Mouse (Mus musculus) ES-E14 (cell line): ENCODE results near the gene Eppin.

ENCODE experiments used
- CHD2 ChIP-seq: IDR thresholded peaks from 2 replicates; pipeline ENCODE4 v1.6.1; 2014; ENCODE audit warnings: mild to moderate bottlenecking, low read depth, low read length, inconsistent platforms
- HCFC1 ChIP-seq: IDR thresholded peaks from 2 replicates; pipeline ENCODE4 v1.6.1; 2012; ENCODE audit warnings: low read length, inconsistent platforms, borderline replicate concordance; ENCODE audit not compliant: insufficient read depth

DNA sequence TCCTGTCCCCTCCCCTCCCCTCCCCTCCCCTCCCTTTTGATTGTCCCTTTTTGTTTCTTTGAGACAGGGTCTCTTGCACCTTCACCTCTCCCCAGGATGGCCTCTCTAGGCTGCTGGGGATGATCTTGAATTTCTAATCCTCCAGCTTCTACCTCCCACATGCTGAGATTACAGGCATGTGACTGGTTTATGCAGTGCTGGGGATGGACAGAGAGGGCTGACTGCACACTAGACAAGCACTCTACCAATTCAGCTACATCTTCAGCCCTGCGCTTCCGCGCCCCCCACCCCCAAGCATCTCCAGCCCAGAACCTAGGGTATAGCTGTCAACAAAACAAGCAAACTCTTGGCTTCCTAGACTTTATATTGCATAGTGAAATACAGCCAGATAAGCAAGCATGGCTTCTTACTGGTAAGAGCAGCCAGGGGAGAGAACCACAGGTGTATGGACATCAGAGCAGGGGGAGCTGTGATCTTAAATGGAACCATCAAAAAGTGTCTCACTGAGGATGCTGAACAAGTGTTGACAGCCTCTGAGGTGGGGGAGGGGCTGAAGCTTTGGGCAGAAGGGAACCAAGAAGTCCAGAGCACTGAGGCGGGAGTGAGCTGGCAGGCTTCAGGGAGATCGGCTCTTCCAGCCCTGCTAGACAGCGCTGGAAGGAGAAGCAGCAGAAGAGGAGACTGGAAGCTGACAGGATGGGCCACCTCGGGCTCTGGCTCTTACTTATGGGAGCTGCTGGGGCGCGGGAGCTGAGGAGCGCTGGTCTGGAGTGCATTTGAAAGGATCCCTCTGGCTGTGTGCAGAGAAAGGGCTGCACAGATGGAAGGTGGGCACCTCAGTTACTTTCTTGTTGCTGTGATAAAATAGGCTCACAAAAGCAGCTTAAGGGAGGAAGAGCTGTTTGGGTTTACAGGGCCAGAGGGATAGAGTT lies 43.2 kb downstream of the Eppin start:
- TF ChIP-seq HCFC1: no peak
- no peak for TF ChIP-seq CHD2
